Mouse (Mus musculus) forebrain, postnatal 0 days (tissue): Measurements from ENCODE around the gene Slc25a18. TPM values are rescaled to one million over a fixed set of nuclear protein-coding genes. Genes with fewer than 3 reads are reported as not detected.
A peak's percentile ranks its signal among the peaks of the same experiment; 100 is the strongest.
"Not testable (repeated sequence)": the region's sequence is repeated elsewhere in the genome, so short reads cannot be mapped to it uniquely, and the experiment has no call there.

ENCODE experiments used
- ATAC-seq: fragments of 200-750 bp; cut with Nextera tagmentation; 2 replicates; pipeline ENCODE4 v1.8.0; 2017; ENCODE audit warnings: mild to moderate bottlenecking, moderate library complexity
- DNase-seq: peaks from one replicate; pipeline ENCODE4 v3.0.0-alpha.2; 2015
- H3K27ac ChIP-seq: fragments of 300-500 bp; sonication (generic); 2 replicates; pipeline ENCODE4 v1.5.1; 2014; ENCODE audit warnings: low read depth, mild to moderate bottlenecking, antibody characterized with exemption, low read length, moderate library complexity, mixed read lengths
- H3K27me3 ChIP-seq: fragments of 300-500 bp; sonication (generic); 2 replicates; pipeline ENCODE4 v1.6.1; 2014; ENCODE audit warnings: mild to moderate bottlenecking, low read length, mixed read lengths; ENCODE audit not compliant: insufficient read depth
- H3K36me3 ChIP-seq: fragments of 300-500 bp; sonication (generic); 2 replicates; pipeline ENCODE4 v1.6.1; 2014; ENCODE audit warnings: mild to moderate bottlenecking, moderate library complexity; ENCODE audit not compliant: insufficient read depth
- H3K4me1 ChIP-seq: fragments of 300-500 bp; sonication (generic); 2 replicates; pipeline ENCODE4 v1.6.1; 2014; ENCODE audit warnings: antibody characterized with exemption; ENCODE audit not compliant: insufficient read depth
- H3K4me2 ChIP-seq: fragments of 300-500 bp; sonication (generic); 2 replicates; pipeline ENCODE4 v1.6.1; 2014; ENCODE audit warnings: low read depth, mild to moderate bottlenecking, moderate library complexity
- H3K4me3 ChIP-seq: fragments of 300-500 bp; sonication (generic); 2 replicates; pipeline ENCODE4 v1.5.1; 2014; ENCODE audit warnings: low read depth, low read length, mixed read lengths
- H3K9ac ChIP-seq: fragments of 300-500 bp; sonication (generic); 2 replicates; pipeline ENCODE4 v1.6.1; 2014; ENCODE audit warnings: mild to moderate bottlenecking
- H3K9me3 ChIP-seq: fragments of 300-500 bp; sonication (generic); 2 replicates; pipeline ENCODE4 v1.6.1; 2016; ENCODE audit warnings: low read length
- CTCF ChIP-seq: sonication (generic); IDR thresholded peaks from 2 replicates; pipeline ENCODE4 v1.5.1; 2016; ENCODE audit warnings: antibody characterized with exemption, control low read depth, low read depth
- WGBS: fragments of 180-500 bp; shearing (Covaris S2); extraction: QIAGEN DNeasy Blood & Tissue Kit; methylation state at CpG from one replicate; pipeline ENCODE4 v1.1.7; 2014; 5-methylcytosine and 5-hydroxymethylcytosine counted together
- polyA plus RNA-seq: library from polyadenylated mRNA; unstranded; fragments of >200 nt; fragmentation: Nextera tagmentation; extraction: Ambion mirVana; gene quantifications from 2 replicates; pipeline ENCODE4 v1.2.1, GENCODE M21; 2015
- total RNA-seq: library from RNA; depleted of rRNA; stranded (reverse); fragments of >200 nt; gene quantifications from 2 replicates; pipeline ENCODE4 v1.2.3, GENCODE M21; 2014

The Slc25a18 gene
- total and polyA plus RNA-seq, 2 experiments from 2014 or later = 21.1 to 25.1 TPM

GRCm38 (mm10) chr6:120795422-120796086 lies 22.2 kb downstream of the Slc25a18 start:
- ATAC-seq = no peak
- Histone ChIP-seq H3K4me3 (no peak overlapping the region), H3K4me1 (no peaks in the 10 kb centered on the region), H3K4me2 (no peak overlapping the region), H3K27me3 (no peaks in the 10 kb centered on the region), H3K27ac (no peak overlapping the region), H3K9ac (no peak overlapping the region), H3K36me3 (peaks cover 89% of the 10 kb centered on the region), H3K9me3 (no peaks in the 10 kb centered on the region)
- WGBS = 83% methylated on average over 5 of the region's 5 CpGs
- no peak for DNase-seq
- TF ChIP-seq CTCF = no peak

GRCm38 (mm10) chr6:120796111-120796510 lies 22.7 kb downstream of the Slc25a18 start:
- Histone ChIP-seq H3K4me3 (no peak overlapping the region), H3K4me2 (no peak overlapping the region), H3K27me3 (no peaks in the 10 kb centered on the region), H3K36me3 (peaks cover 92% of the 10 kb centered on the region), H3K9me3 (no peaks in the 10 kb centered on the region), H3K27ac (no peak overlapping the region), H3K4me1 (no peaks in the 10 kb centered on the region), H3K9ac (no peak overlapping the region)
- WGBS = 85% methylated on average over 2 of the region's 2 CpGs
- DNase-seq (no peak), ATAC-seq (peak; percentile 34; the same call in 1 of the 2 replicates)
- TF ChIP-seq CTCF = no peak

GRCm38 (mm10) chr6:120798019-120798418 lies 24.6 kb downstream of the Slc25a18 start:
- no peaks in the 10 kb centered on the region for H3K4me1 ChIP-seq
- no peak overlapping the region for H3K4me2 ChIP-seq
- WGBS = 88% methylated on average over 7 of the region's 7 CpGs
- no peak overlapping the region for H3K27ac ChIP-seq
- no peak overlapping the region for H3K9ac ChIP-seq
- H3K4me3 ChIP-seq = no peak overlapping the region
- ATAC-seq (no peak), DNase-seq (no peak)
- peaks cover 93% of the 10 kb centered on the region for H3K36me3 ChIP-seq
- TF ChIP-seq CTCF = no peak
- no peaks in the 10 kb centered on the region for H3K27me3 ChIP-seq
- H3K9me3 ChIP-seq = no peaks in the 10 kb centered on the region

- Histone ChIP-seq H3K4me1 (no peaks in the 10 kb centered on the region), H3K9ac (no peak overlapping the region), H3K27me3 (no peaks in the 10 kb centered on the region), H3K4me2 (no peak overlapping the region), H3K27ac (no peak overlapping the region), H3K36me3 (peaks cover 93% of the 10 kb centered on the region), H3K4me3 (no peak overlapping the region), H3K9me3 (no peaks in the 10 kb centered on the region)
- TF ChIP-seq CTCF = no peak
- ATAC-seq (no peak), DNase-seq (no peak)
- 97% methylated on average over 4 of the region's 4 CpGs for WGBS
These were observed 25.5 kb downstream of the Slc25a18 start for GRCm38 (mm10) chr6:120798905-120799304.

- no peak for TF ChIP-seq CTCF
- ATAC-seq (peak; percentile 47; the same call in 1 of the 2 replicates), DNase-seq (no peak)
- Histone ChIP-seq H3K36me3 (peaks cover 93% of the 10 kb centered on the region), H3K9me3 (no peaks in the 10 kb centered on the region), H3K9ac (no peak overlapping the region), H3K27me3 (no peaks in the 10 kb centered on the region), H3K4me2 (no peak overlapping the region), H3K27ac (no peak overlapping the region), H3K4me1 (no peaks in the 10 kb centered on the region), H3K4me3 (no peak overlapping the region)
- 88% methylated on average over 4 of the region's 4 CpGs for WGBS
These were observed 26.2 kb downstream of the Slc25a18 start for GRCm38 (mm10) chr6:120799581-120800041.

- Histone ChIP-seq H3K4me1 (no peaks in the 10 kb centered on the region), H3K4me3 (no peak overlapping the region), H3K27me3 (no peaks in the 10 kb centered on the region), H3K36me3 (peaks cover 75% of the 10 kb centered on the region), H3K4me2 (no peak overlapping the region), H3K9ac (no peak overlapping the region), H3K27ac (no peak overlapping the region), H3K9me3 (no peaks in the 10 kb centered on the region)
- TF ChIP-seq CTCF = no peak
- no peak for DNase-seq
- no peak for ATAC-seq
- 82% methylated on average over 5 of the region's 5 CpGs for WGBS
These were observed 33.8 kb downstream of the Slc25a18 start for GRCm38 (mm10) chr6:120806999-120807737.

GRCm38 (mm10) chr6:120807738-120808081 lies 34.3 kb downstream of the Slc25a18 start:
- Histone ChIP-seq H3K27me3 (no peaks in the 10 kb centered on the region), H3K36me3 (peaks cover 70% of the 10 kb centered on the region), H3K4me1 (no peaks in the 10 kb centered on the region), H3K9ac (no peak overlapping the region), H3K9me3 (no peaks in the 10 kb centered on the region), H3K27ac (no peak overlapping the region), H3K4me3 (no peak overlapping the region), H3K4me2 (no peak overlapping the region)
- WGBS = 94% methylated on average over 4 of the region's 4 CpGs
- DNase-seq = no peak
- no peak for ATAC-seq
- no peak for TF ChIP-seq CTCF

- H3K4me1 ChIP-seq, H3K4me2 ChIP-seq, H3K9me3 ChIP-seq, H3K27ac ChIP-seq, H3K27me3 ChIP-seq, DNase-seq, H3K4me3 ChIP-seq, H3K9ac ChIP-seq, ATAC-seq: not testable (repeated sequence)
- H3K36me3 ChIP-seq = peaks cover 31% of the 10 kb centered on the region
- WGBS = 98% methylated on average over 7 of the region's 10 CpGs
These were observed 38.6 kb downstream of the Slc25a18 start for GRCm38 (mm10) chr6:120811999-120812398.
